Mouse (Mus musculus) megakaryocyte, embryonic 14.5 days (primary cell): ENCODE results near the gene Polg.

ENCODE experiments used
- FLI1 ChIP-seq: IDR thresholded peaks from 2 replicates; pipeline ENCODE4 v1.6.1; 2012; ENCODE audit warnings: low read length, inconsistent platforms, mixed read lengths
- GATA1 ChIP-seq: IDR thresholded peaks from 3 replicates; pipeline ENCODE4 v1.6.1; 2012; ENCODE audit warnings: mixed read lengths, low read length, inconsistent platforms, borderline replicate concordance

GRCm38 (mm10) chr7:79468994-79469393 lies 2.8 kb upstream of the Polg start:
- TF ChIP-seq FLI1: no peak
- TF ChIP-seq GATA1: no peak
